Mouse (Mus musculus) embryonic facial prominence, embryonic 15.5 days (tissue): ENCODE measurements around the gene Mmd2. TPM values are rescaled to one million over a fixed set of nuclear protein-coding genes. Genes with fewer than 3 reads are reported as not detected.

Source experiments
- ATAC-seq: fragments of 200-750 bp; cut with Nextera tagmentation; 2 replicates; pipeline ENCODE4 v1.8.0; 2017; ENCODE audit warnings: low read depth, moderate TSS enrichment; ENCODE audit not compliant: insufficient number of reproducible peaks, low FRiP score, low TSS enrichment
- H3K27ac ChIP-seq: fragments of 300-500 bp; sonication (generic); replicated peaks from 2 replicates; pipeline ENCODE4 v1.5.1; 2015; ENCODE audit warnings: mild to moderate bottlenecking, inconsistent platforms
- H3K27me3 ChIP-seq: fragments of 300-500 bp; sonication (generic); 2 replicates; pipeline ENCODE4 v1.6.1; 2015; ENCODE audit warnings: inconsistent platforms
- H3K36me3 ChIP-seq: fragments of 300-500 bp; sonication (generic); 2 replicates; pipeline ENCODE4 v1.6.1; 2015; ENCODE audit warnings: mild to moderate bottlenecking, inconsistent platforms
- H3K4me1 ChIP-seq: fragments of 300-500 bp; sonication (generic); 2 replicates; pipeline ENCODE4 v1.6.1; 2015; ENCODE audit warnings: inconsistent platforms
- H3K4me2 ChIP-seq: fragments of 300-500 bp; sonication (generic); replicated peaks from 2 replicates; pipeline ENCODE4 v1.6.1; 2015; ENCODE audit warnings: mild to moderate bottlenecking, inconsistent platforms
- H3K4me3 ChIP-seq: fragments of 300-500 bp; sonication (generic); replicated peaks from 2 replicates; pipeline ENCODE4 v1.5.1; 2015; ENCODE audit warnings: mild to moderate bottlenecking, inconsistent platforms
- H3K9ac ChIP-seq: fragments of 300-500 bp; sonication (generic); 2 replicates; pipeline ENCODE4 v1.6.1; 2015; ENCODE audit warnings: inconsistent platforms
- H3K9me3 ChIP-seq: fragments of 300-500 bp; sonication (generic); replicated peaks from 2 replicates; pipeline ENCODE4 v1.6.1; 2016; ENCODE audit warnings: inconsistent platforms
- WGBS: fragments of 180-500 bp; shearing (Covaris S2); methylation state at CpG from one replicate; pipeline ENCODE4 v1.1.7; 2015; 5-methylcytosine and 5-hydroxymethylcytosine counted together
- polyA plus RNA-seq: library from polyadenylated mRNA; unstranded; fragments of >200 nt; fragmentation: Nextera tagmentation; extraction: Ambion mirVana; gene quantifications from 2 replicates; pipeline ENCODE4 v1.2.1, GENCODE M21; 2015

Mmd2 gene
- 4.1 and 4.6 TPM in 2 replicates for polyA plus RNA-seq

DNA sequence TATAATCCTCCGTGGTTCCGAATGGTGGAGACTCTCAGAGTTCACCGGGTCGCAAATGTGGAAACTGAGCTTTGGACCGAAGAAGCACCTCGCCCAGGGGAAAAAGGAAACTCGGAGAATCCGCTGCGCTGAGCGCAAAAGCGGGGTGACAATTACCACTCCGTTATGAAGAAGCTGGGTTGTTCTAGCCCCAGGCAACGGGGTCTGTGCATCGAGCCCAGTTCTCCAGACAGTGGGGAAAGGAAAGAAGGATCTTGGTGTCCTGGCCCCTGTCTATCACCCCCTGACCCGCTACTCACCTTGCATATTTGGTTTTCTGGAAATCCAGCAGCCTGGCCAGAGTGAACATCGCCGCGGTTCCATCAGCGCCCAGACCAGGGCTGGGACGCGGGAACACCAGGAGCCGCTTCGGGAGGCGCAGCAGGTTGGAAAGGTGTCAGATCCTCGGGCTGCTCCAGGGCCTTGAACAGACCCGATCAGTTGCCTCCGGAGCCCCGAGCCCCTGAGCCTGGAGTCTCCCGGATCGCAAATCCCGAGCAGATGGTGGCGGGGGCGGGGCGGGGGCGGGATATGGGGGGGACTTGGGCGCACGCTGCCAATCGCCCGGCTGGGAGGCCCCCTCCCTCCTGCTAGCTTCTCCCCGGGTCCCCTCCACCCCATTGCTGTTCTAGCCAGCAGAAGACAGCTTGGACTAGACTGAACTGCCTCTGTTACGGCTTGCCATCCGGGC, at the start of gene Mmd2:
Gene Mmd2, minus strand, starts transcription at position 542 of the 730 bp plus-strand sequence.
- 4% methylated on average over 42 of the region's 42 CpGs for WGBS
- ATAC-seq, result peak; percentile 60
- H3K4me2 ChIP-seq, result peak within 1 kb of the TSS; percentile 85
- H3K27me3 ChIP-seq, result peaks cover 12% of the 10 kb centered on the region
- peak within 1 kb of the TSS; percentile 49 for H3K4me3 ChIP-seq
- H3K4me1 ChIP-seq, result peaks cover 10% of the 10 kb centered on the region
- no peak within 1 kb of the TSS for H3K27ac ChIP-seq
- H3K9ac ChIP-seq, result peak within 1 kb of the TSS; percentile 40; the same call in 1 of the 2 replicates
- H3K9me3 ChIP-seq, result no peaks in the 10 kb centered on the region
- no peaks in the 10 kb centered on the region for H3K36me3 ChIP-seq

DNA sequence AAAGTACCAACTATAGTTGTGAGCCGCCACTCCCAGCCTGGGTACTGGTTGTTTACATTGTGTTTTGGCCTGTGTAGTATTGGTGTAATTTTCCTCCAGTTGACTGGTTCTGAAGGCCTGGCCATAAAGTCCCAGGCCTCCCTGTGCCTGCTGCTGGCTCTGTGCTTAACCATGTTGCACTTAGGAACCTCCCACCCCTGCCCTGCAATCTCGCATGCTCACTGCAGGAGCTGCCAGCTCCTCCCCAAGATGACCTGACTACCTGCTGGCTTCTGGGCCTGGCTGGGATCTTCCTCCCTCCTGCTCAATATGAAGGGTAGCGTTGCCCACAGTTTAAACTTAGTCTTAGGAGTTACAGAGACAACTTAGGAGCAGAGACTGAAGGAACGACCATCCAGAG, 43.7 kb upstream of the Mmd2 start:
- ATAC-seq, result no peak
- Histone ChIP-seq H3K4me2 (no peak overlapping the region), H3K9me3 (no peaks in the 10 kb centered on the region)

DNA sequence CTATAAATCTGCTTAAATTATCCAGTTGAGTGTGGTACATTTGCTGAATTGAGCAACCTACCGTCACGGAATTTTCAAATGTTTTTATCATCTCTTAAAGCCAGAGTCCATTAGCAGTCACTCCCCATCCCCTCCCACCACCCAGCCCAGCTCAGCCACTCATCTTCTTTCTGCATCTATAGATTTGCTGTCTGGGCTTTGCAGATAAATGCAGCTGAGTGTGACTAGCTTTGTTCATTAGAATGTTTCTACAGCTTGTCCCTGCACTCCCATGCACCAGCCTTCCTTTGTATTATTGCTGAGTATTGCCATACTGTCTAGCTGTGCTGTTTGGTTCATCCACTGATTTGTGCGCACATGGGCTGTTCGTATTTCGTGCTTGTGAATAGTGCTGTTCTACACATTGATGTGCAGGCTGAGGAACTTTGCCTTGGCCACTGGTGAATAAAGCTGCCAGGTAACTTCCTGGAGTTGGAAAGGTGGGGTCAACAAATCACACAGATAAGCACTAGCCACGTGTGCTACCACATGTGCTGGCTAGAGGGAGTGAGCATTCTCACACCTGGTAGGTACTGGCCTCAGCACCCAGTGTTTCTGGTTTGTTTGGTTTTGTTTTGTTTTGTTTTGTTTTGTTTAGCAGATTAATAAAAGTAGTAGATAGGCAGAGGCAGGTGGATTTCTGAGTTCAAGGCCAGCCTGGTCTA, 42.3 kb upstream of the Mmd2 start:
- no peak for ATAC-seq
- no peak overlapping the region for H3K27ac ChIP-seq
- no peak overlapping the region for H3K4me2 ChIP-seq
- H3K27me3 ChIP-seq, result no peaks in the 10 kb centered on the region
- peaks cover 10% of the 10 kb centered on the region; the same call in 1 of the 2 replicates for H3K4me1 ChIP-seq
- H3K4me3 ChIP-seq, result no peak overlapping the region
- H3K9me3 ChIP-seq, result no peaks in the 10 kb centered on the region
- no peak overlapping the region for H3K9ac ChIP-seq
- WGBS, result 75% methylated on average over 6 of the region's 6 CpGs
- H3K36me3 ChIP-seq, result peaks cover 12% of the 10 kb centered on the region

More for the DNA sequence above, 43.7 kb upstream of the Mmd2 start:
- Histone ChIP-seq H3K36me3 (peaks cover 22% of the 10 kb centered on the region), H3K27me3 (no peaks in the 10 kb centered on the region), H3K4me1 (peaks cover 10% of the 10 kb centered on the region; the same call in 1 of the 2 replicates), H3K9ac (no peak overlapping the region), H3K27ac (no peak overlapping the region), H3K4me3 (no peak overlapping the region)
- 77% methylated on average over 4 of the region's 4 CpGs for WGBS

DNA sequence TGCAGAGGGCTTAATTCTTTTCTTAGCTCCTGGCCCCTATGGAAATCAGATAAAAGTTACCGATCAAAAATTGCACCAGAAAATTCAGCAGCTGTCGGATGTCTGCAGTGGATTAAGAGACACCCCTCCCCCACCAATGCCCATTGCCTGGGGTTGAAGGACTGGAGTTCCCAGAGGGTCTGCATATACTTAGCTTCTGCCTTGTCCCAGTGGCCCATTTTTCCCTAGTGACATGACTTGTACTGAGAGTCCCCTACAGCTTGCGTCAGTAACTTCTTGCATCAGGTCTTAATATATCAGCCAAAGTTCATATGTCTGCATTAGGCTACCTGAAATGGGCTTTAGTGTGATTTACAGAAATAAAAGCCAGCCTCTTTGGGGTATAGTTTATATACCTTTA, 41.8 kb upstream of the Mmd2 start:
- ATAC-seq, result no peak
- Histone ChIP-seq H3K27me3 (no peaks in the 10 kb centered on the region), H3K36me3 (0 out of 2 replicates have a peak, but pooled peaks cover 9% of the 10 kb centered on the region), H3K4me3 (no peak overlapping the region), H3K9me3 (no peaks in the 10 kb centered on the region), H3K4me1 (peaks cover 10% of the 10 kb centered on the region; the same call in 1 of the 2 replicates), H3K27ac (no peak overlapping the region), H3K4me2 (no peak overlapping the region), H3K9ac (no peak overlapping the region; the same call in 1 of the 2 replicates)
- WGBS, result 25% methylated on average over 3 of the region's 3 CpGs

DNA sequence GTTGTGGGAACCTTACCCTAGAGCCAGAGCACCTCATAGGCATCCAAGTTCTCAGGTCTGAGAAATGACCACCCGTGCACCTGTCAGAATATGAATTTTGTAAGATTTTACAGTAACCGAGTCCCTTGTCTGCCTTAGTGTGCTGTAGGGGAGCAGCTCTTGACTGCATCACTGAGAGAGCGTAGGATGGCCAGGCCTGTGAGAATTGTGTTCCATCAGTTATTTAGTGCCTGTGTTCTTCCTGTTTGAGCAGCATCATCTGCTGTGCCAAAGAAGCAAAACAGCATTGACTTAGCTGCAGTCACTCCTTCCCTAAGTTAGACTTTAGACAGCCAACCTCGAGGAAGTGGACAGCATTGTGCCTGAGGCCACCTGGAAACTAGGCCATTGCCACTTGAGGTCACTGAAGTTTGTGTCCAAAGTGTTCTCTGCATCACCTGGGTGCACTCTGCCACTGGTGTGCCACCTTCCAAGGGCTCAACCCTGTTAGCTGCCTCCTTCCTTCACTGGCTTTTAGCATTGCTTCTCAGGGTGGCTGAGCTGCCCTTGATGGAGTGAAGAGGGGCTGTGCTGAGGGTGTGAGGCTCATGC, 41.0 kb upstream of the Mmd2 start:
- H3K27me3 ChIP-seq, result no peaks in the 10 kb centered on the region
- peaks cover 10% of the 10 kb centered on the region; the same call in 1 of the 2 replicates for H3K4me1 ChIP-seq
- H3K4me2 ChIP-seq, result no peak overlapping the region
- no peak for ATAC-seq
- no peaks in the 10 kb centered on the region for H3K9me3 ChIP-seq
- H3K4me3 ChIP-seq, result no peak overlapping the region
- no peak overlapping the region for H3K27ac ChIP-seq
- H3K36me3 ChIP-seq, result peaks cover 16% of the 10 kb centered on the region
- no peak overlapping the region for H3K9ac ChIP-seq
- WGBS, result 85% methylated on average over 4 of the region's 4 CpGs

DNA sequence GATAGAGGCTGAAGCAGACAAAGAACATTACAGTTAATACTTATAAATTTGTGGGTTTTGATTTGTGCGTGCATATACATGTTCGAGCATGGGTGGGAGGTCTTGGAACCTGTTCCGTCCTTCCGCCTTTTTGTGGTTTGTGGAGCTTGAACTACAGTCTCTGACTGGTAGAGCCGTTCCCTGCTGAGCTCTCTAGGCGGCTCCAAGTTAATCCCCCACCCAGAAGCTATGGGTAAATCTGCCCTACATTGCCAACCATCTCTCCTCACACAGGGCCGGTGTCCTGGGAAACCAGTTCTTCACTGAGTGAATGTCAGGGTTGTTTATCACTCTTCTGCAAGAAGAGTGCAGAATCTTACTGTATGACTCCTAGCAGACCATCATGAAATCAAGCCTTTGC, 39.6 kb upstream of the Mmd2 start:
- WGBS, result 55% methylated on average over 7 of the region's 7 CpGs
- peaks cover 10% of the 10 kb centered on the region; the same call in 1 of the 2 replicates for H3K4me1 ChIP-seq
- no peaks in the 10 kb centered on the region for H3K9me3 ChIP-seq
- no peaks in the 10 kb centered on the region for H3K27me3 ChIP-seq
- no peak for ATAC-seq
- H3K9ac ChIP-seq, result no peak overlapping the region
- peak overlapping the region; percentile 41; the same call in 1 of the 2 replicates for H3K27ac ChIP-seq
- H3K36me3 ChIP-seq, result peaks cover 17% of the 10 kb centered on the region
- H3K4me3 ChIP-seq, result no peak overlapping the region
- H3K4me2 ChIP-seq, result no peak overlapping the region

DNA sequence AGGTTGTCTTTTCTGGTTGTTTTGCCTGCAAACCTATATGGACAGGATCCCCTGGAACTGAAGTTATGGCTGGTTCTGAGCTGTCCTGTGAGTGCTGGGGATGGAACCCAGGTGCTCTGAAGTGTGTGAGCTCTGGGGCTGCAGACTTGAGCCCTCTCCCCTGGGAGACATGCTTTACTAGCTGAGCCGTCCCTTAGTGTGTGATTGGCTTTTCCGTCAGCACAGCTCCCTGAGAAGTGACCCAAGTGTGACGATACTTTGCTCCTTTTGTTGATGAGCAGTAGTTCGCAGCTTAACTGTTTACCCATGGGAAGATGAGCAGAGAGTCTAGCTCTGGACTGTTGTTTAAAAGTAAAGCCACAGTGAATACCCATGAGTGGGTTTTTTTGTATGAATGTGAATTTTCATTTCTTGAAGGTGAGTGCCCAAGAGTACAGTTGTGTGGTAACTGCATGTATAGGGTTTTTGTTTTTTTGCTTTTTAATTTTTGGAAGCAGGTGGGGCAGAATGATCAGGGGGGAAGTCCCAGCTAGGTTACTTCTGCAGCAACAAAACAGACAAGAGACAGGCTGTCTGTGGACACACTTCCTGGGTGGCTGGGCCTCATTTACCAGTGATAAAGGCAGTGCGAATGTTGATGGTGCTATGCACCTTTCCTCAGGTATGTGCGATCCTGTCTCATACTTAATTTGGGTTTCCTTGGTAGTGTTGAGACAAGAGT, 32.9 kb upstream of the Mmd2 start:
- Histone ChIP-seq H3K4me3 (no peak overlapping the region), H3K36me3 (peaks cover 33% of the 10 kb centered on the region), H3K27ac (no peak overlapping the region), H3K9ac (no peak overlapping the region), H3K27me3 (no peaks in the 10 kb centered on the region), H3K9me3 (no peaks in the 10 kb centered on the region), H3K4me1 (no peaks in the 10 kb centered on the region), H3K4me2 (no peak overlapping the region)
- ATAC-seq, result no peak
- 89% methylated on average over 6 of the region's 6 CpGs for WGBS

DNA sequence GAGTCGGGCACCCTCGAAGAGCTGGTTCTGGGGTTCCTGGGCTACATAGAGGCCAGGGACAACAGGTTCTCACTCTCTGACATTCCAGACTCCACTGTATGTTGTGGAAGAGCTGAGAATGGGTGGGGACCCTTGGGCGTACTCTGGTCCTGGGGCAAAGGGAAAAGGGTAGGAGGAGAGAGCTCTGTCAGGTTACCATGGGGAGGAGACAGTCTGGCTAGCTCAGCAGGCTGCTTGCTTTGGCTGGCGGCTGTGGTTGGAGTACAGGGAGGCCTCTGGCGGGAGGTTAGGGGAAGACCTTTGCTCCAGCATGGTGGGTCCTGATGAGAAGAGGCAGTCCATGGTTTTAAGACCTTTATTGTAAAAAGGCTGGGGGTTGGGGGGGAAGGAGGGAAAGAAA, 31.5 kb upstream of the Mmd2 start:
- Histone ChIP-seq H3K4me1 (no peaks in the 10 kb centered on the region), H3K27ac (no peak overlapping the region), H3K9ac (no peak overlapping the region), H3K4me3 (no peak overlapping the region), H3K27me3 (no peaks in the 10 kb centered on the region), H3K4me2 (no peak overlapping the region), H3K9me3 (no peaks in the 10 kb centered on the region), H3K36me3 (peaks cover 32% of the 10 kb centered on the region)
- WGBS, result 75% methylated on average over 5 of the region's 5 CpGs
- no peak for ATAC-seq

DNA sequence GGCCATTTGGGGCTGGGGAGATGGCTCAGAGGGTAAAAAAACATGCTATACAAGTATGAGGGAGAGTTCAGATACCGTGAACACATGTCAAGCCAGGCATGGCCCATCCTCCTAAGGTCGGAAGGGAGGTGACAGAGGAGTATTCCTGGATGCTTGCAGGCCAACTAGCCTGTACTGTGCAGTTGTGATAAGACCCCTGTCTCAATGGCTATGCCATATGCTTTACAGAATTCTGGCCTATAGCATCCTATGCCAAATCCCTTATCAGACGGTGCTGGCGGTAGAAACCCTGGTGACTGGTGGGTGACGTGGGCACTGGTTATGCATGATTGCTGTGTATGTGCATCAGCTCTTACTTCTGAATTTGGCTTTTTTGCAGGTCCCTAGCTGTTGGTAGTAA, 29.2 kb upstream of the Mmd2 start:
- WGBS, result 92% methylated on average over 5 of the region's 5 CpGs
- Histone ChIP-seq H3K27ac (no peak overlapping the region), H3K9ac (no peak overlapping the region), H3K4me3 (no peak overlapping the region), H3K9me3 (no peaks in the 10 kb centered on the region), H3K4me1 (no peaks in the 10 kb centered on the region), H3K36me3 (peaks cover 38% of the 10 kb centered on the region), H3K4me2 (no peak overlapping the region), H3K27me3 (no peaks in the 10 kb centered on the region)
- ATAC-seq, result no peak

DNA sequence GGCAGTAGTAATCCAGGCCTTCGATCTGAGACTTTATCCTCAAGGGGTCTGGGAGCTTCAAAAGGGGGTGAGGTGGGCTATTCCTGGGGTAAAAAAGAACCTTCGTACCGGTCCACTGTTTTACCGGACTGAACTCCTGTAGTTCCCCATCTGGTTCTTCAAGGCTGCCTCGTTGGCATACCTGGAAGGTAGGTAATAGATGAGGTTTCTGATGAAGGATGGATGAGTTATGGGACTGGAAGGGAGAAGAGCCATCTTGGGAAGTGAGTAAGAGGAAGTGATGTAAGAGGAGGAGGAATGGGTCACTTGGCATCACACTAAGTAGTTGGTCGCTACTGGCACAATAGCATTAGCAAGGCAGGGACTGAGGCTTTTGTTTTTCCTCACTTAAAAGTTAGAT, 21.6 kb upstream of the Mmd2 start:
- Histone ChIP-seq H3K27ac (peak overlapping the region; percentile 66; the same call in 1 of the 2 replicates), H3K27me3 (no peaks in the 10 kb centered on the region), H3K4me1 (peaks cover 13% of the 10 kb centered on the region), H3K9ac (peak overlapping the region; percentile 96), H3K4me2 (peak overlapping the region; percentile 85), H3K36me3 (peaks cover 22% of the 10 kb centered on the region), H3K4me3 (peak overlapping the region; percentile 77), H3K9me3 (no peaks in the 10 kb centered on the region)
- WGBS, result 6% methylated on average over 6 of the region's 6 CpGs
- no peak for ATAC-seq

DNA sequence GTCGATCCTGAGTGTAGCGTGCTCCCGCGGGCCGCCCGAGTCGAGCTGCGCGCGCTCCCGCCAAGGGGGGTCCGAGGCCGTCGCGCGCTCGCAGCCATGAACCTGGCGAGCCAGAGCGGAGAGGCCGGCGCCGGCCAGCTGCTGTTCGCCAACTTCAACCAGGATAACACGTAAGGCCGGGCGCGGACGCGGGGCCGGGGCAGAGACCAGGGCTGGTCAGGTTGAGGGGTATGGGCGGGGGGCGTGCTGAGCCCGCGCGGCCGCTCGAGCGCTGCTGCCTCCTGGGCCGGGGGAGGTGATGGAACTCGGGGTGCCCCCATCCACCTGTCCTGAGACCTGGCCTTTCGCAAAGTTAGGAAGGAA, 21.0 kb upstream of the Mmd2 start:
- Histone ChIP-seq H3K27me3 (no peaks in the 10 kb centered on the region), H3K9me3 (no peaks in the 10 kb centered on the region), H3K4me3 (peak overlapping the region; percentile 77), H3K9ac (peak overlapping the region; percentile 96), H3K36me3 (peaks cover 22% of the 10 kb centered on the region), H3K27ac (peak overlapping the region; percentile 66), H3K4me2 (peak overlapping the region; percentile 85), H3K4me1 (peaks cover 13% of the 10 kb centered on the region)
- peak; percentile 46 for ATAC-seq
- WGBS, result under 1% methylated on average over 32 of the region's 41 CpGs
